Mouse (Mus musculus) liver, embryonic 16.5 days (tissue): ENCODE measurements around the gene Aqp12. TPM values are rescaled to one million over a fixed set of nuclear protein-coding genes. Genes with fewer than 3 reads are reported as not detected.

Experiments
- ATAC-seq: fragments of 200-750 bp; cut with Nextera tagmentation; 2 replicates; pipeline ENCODE4 v1.8.0; 2017; ENCODE audit warnings: low read depth, mild to moderate bottlenecking, moderate number of reproducible peaks, moderate library complexity
- H3K27ac ChIP-seq: fragments of 300-500 bp; sonication (generic); 2 replicates; pipeline ENCODE4 v1.5.1; 2014; ENCODE audit warnings: mild to moderate bottlenecking, low read length
- H3K27me3 ChIP-seq: fragments of 300-500 bp; sonication (generic); 2 replicates; pipeline ENCODE4 v1.6.1; 2014; ENCODE audit warnings: low read depth, low read length, mixed read lengths; ENCODE audit not compliant: control insufficient read depth, insufficient read depth
- H3K36me3 ChIP-seq: fragments of 300-500 bp; sonication (generic); 2 replicates; pipeline ENCODE4 v1.6.1; 2014; ENCODE audit warnings: mild to moderate bottlenecking; ENCODE audit not compliant: control insufficient read depth, insufficient read depth
- H3K4me1 ChIP-seq: fragments of 300-500 bp; sonication (generic); 2 replicates; pipeline ENCODE4 v1.6.1; 2014; ENCODE audit warnings: low read depth, low read length, mixed read lengths; ENCODE audit not compliant: control insufficient read depth
- H3K4me2 ChIP-seq: fragments of 300-500 bp; sonication (generic); 2 replicates; pipeline ENCODE4 v1.6.1; 2014; ENCODE audit warnings: low read depth, low read length, mixed read lengths
- H3K4me3 ChIP-seq: fragments of 300-500 bp; sonication (generic); 2 replicates; pipeline ENCODE4 v1.5.1; 2014; ENCODE audit warnings: low read depth, mild to moderate bottlenecking, low read length
- H3K9ac ChIP-seq: fragments of 300-500 bp; sonication (generic); 2 replicates; pipeline ENCODE4 v1.6.1; 2014; ENCODE audit warnings: low read depth, low read length
- H3K9me3 ChIP-seq: fragments of 300-500 bp; sonication (generic); replicated peaks from 2 replicates; pipeline ENCODE4 v1.6.1; 2016; ENCODE audit warnings: low read length; ENCODE audit not compliant: control insufficient read depth
- WGBS: fragments of 180-500 bp; shearing (Covaris S2); extraction: QIAGEN DNeasy Blood & Tissue Kit; methylation state at CpG from one replicate; pipeline ENCODE4 v1.1.7; 2014; ENCODE audit not compliant: insufficient replicate concordance; 5-methylcytosine and 5-hydroxymethylcytosine counted together
- polyA plus RNA-seq: library from polyadenylated mRNA; unstranded; fragments of >200 nt; fragmentation: Nextera tagmentation; extraction: Ambion mirVana; gene quantifications from 2 replicates; pipeline ENCODE4 v1.2.1, GENCODE M21; 2015

The Aqp12 gene
- polyA plus RNA-seq, 1 experiment from 2014 or later: 0.38 TPM

DNA sequence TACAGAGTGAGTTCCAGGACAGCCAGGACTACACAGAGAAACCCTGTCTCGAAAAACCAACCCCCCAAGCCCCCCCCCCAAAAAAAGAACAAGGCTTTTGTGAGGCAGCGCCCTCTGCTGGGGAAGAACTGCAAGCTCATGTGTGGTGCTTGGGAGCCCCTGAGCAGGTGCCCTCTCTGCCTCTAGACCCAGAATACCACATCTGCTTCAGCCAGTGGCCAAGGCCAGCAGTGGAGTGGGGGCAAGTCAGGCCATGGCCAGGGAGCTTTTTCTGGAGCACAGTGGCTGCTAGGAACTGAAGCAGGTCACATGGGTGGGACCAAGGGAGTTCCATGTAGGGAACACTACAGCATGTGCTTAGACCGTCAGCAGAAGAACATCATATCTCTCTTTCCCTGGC lies 4.6 kb downstream of the Aqp12 start:
- Histone ChIP-seq H3K27me3 (no peaks in the 10 kb centered on the region), H3K36me3 (no peaks in the 10 kb centered on the region), H3K9ac (no peak overlapping the region), H3K27ac (no peak overlapping the region), H3K4me1 (no peaks in the 10 kb centered on the region), H3K4me3 (no peak overlapping the region), H3K4me2 (no peak overlapping the region), H3K9me3 (no peaks in the 10 kb centered on the region)
- ATAC-seq: no peak
- WGBS: 27% methylated on average over 3 of the region's 3 CpGs

DNA sequence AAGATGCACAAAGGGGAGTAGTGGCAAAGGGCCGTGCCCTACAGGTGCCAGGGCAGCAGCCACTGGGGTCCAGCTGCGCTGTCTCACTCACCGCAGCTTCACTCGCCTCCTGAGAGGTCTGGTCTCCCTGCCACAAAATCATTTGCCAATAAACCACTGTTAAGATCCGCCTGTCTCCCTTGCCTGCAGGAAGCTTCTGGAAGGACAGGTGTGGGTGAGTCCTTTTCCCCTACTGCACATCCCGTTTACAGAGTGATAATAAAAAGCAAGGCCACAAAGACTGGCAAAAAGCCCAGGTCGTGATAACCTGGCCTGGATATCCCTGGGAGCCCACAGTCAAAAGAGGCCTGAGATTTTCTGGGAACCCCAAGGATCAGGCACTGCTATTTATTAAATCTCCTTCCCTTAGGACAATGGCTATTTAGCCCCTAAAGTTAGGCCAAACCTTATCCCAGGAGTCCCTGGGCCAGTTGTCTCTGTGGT lies 6.0 kb downstream of the Aqp12 start:
- WGBS: 55% methylated on average over 7 of the region's 7 CpGs

DNA sequence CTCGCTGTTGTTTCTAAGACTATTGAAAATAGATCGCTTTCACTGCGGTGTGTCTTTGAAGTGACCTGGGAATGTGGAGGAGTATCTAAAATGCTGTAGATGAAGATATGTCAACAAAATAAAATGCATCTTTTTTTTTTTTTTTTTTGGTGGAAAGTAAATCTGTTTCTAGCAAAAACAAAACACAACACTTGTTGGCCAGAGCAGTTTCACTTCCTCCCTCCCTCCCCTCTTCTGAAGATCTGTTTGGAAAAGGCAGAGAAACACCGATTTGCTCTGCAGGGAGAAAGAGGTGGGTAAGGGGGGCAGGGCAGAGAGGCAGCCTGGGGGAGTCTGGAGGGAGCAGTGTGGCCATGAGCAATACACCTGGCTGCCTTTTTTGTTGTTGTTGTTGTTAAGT lies 7.2 kb downstream of the Aqp12 start:
- Histone ChIP-seq H3K9ac (no peak overlapping the region), H3K36me3 (no peaks in the 10 kb centered on the region), H3K27me3 (no peaks in the 10 kb centered on the region), H3K4me1 (no peaks in the 10 kb centered on the region), H3K27ac (no peak overlapping the region), H3K9me3 (no peaks in the 10 kb centered on the region), H3K4me3 (no peak overlapping the region), H3K4me2 (no peak overlapping the region)
- 67% methylated on average over 4 of the region's 4 CpGs for WGBS
- no peak for ATAC-seq

More for the DNA sequence above, 6.0 kb downstream of the Aqp12 start:
- no peaks in the 10 kb centered on the region for H3K4me1 ChIP-seq
- no peak overlapping the region for H3K4me3 ChIP-seq
- no peaks in the 10 kb centered on the region for H3K36me3 ChIP-seq
- no peak for ATAC-seq
- H3K27me3 ChIP-seq: no peaks in the 10 kb centered on the region
- H3K9me3 ChIP-seq: no peaks in the 10 kb centered on the region
- no peak overlapping the region for H3K4me2 ChIP-seq
- H3K9ac ChIP-seq: no peak overlapping the region
- H3K27ac ChIP-seq: no peak overlapping the region

DNA sequence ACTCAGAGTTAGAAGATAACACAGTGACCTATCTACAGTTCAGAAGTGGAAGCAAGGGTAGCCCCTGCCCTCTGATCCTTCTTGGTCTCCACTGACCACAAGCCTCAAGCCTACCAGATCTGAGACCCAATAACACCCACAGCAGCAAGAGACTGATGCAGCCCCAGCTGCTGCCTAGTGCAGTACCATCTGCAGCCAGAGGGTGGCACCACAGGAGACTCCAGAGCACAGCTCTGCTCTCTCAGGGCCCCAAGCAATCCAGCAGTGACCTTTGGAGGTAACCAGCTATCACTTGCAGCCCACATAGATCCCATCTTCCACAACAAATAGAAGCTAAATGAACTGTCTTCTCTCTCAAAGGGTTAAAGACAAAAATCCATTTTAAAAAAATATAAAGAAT lies 8.3 kb downstream of the Aqp12 start:
- Histone ChIP-seq H3K4me3 (no peak overlapping the region), H3K4me1 (no peaks in the 10 kb centered on the region), H3K9me3 (no peaks in the 10 kb centered on the region), H3K36me3 (no peaks in the 10 kb centered on the region), H3K27me3 (no peaks in the 10 kb centered on the region), H3K4me2 (no peak overlapping the region), H3K27ac (no peak overlapping the region), H3K9ac (no peak overlapping the region)
- no peak for ATAC-seq

DNA sequence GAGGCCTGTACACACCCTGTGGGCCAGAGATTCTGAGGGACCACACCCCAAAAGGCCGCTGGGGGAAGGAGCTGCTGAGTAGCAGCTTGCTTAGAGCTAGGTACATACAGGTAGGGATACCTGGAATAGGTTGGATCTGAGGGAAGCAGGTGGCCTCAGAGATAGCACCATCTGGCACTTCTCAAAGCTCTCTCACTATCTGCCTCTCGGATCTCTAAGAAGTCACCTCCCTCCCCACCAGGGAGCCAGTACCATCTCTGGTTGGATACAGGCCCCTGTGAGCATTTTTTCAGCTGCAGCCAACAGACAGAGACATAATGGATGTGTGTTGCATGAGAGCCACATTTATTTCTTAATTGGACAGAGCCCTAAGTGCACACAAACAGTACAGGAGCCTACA lies 9.0 kb downstream of the Aqp12 start:
- H3K9ac ChIP-seq: no peak overlapping the region
- ATAC-seq: no peak

DNA sequence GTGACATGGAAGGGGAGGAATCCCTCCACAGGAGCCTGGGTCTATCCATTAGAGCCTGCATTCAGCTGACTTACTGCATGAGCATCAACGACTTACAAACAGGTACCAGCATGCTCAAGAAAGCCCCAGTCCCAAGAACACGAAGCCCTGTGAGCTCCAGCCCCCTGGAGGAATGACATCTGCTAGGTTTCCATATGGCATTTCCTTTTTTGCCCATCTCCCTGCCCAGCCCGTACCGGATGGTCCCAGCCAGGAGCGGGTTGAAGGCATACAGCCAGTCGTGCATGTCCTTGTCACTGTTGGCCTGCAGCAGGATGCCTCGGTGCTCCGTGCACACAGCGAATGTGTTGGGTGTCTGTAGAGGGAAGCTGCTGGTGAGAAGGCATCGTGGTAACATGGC lies 12.6 kb downstream of the Aqp12 start:
- Histone ChIP-seq H3K4me3 (no peak overlapping the region), H3K9me3 (no peaks in the 10 kb centered on the region), H3K4me1 (no peaks in the 10 kb centered on the region), H3K27ac (no peak overlapping the region), H3K4me2 (no peak overlapping the region), H3K36me3 (no peaks in the 10 kb centered on the region), H3K27me3 (no peaks in the 10 kb centered on the region), H3K9ac (no peak overlapping the region)
- 66% methylated on average over 10 of the region's 10 CpGs for WGBS
- no peak for ATAC-seq

More for the DNA sequence above, 9.0 kb downstream of the Aqp12 start:
- no peak overlapping the region for H3K27ac ChIP-seq
- no peaks in the 10 kb centered on the region for H3K4me1 ChIP-seq
- 32% methylated on average over 2 of the region's 2 CpGs for WGBS
- H3K4me2 ChIP-seq: no peak overlapping the region
- no peaks in the 10 kb centered on the region for H3K9me3 ChIP-seq
- H3K4me3 ChIP-seq: no peak overlapping the region
- no peaks in the 10 kb centered on the region for H3K36me3 ChIP-seq
- H3K27me3 ChIP-seq: no peaks in the 10 kb centered on the region

DNA sequence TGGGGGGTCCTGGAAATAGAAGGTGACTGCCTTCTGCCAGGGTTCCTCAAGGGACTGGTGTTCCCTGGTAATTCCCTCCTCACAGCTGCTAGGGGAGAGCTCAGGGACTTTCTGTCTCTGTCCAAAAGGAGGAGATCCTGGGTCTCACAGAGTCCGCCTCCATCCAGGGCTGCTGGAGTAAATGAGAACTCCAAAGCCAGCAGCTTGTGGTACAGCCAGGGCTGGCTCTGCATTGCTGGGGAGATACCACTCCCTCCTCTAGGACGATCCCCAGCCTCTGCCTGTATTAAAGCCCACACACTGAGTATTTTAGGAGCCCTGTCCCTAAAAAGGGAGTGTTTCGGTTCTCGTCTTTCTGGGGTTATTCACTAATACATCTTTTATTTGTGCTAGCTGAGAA lies 14.5 kb downstream of the Aqp12 start:
- Histone ChIP-seq H3K36me3 (no peaks in the 10 kb centered on the region), H3K4me1 (no peaks in the 10 kb centered on the region), H3K4me3 (no peak overlapping the region), H3K9ac (no peak overlapping the region), H3K9me3 (no peaks in the 10 kb centered on the region), H3K4me2 (no peak overlapping the region), H3K27me3 (no peaks in the 10 kb centered on the region), H3K27ac (no peak overlapping the region)
- 50% methylated on average over 4 of the region's 4 CpGs for WGBS
- ATAC-seq: no peak

DNA sequence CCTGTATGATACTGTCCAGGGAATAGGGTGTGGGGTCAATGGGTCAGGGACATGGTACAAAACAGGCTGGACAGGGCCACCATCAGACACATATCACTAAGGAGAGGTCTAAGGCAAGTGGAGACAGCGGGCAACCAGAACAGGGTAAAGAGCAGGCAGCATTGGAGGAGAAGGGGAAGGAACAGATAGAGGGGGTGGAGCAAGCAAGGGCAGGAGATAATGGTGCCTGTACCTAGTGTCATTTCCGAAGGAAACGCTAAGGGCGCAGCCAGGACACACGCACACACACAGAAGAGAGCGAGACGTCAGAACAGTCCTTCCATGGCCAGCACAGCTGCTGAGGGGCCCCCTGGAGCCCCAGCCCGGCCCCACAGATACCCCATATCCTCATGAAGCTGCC lies 20.5 kb downstream of the Aqp12 start:
- H3K27ac ChIP-seq: no peak overlapping the region
- no peaks in the 10 kb centered on the region for H3K36me3 ChIP-seq
- no peak overlapping the region for H3K4me2 ChIP-seq
- H3K4me1 ChIP-seq: no peaks in the 10 kb centered on the region
- H3K27me3 ChIP-seq: no peaks in the 10 kb centered on the region
- no peak overlapping the region for H3K9ac ChIP-seq
- H3K4me3 ChIP-seq: no peak overlapping the region
- H3K9me3 ChIP-seq: no peaks in the 10 kb centered on the region
- ATAC-seq: no peak
- 53% methylated on average over 8 of the region's 8 CpGs for WGBS

DNA sequence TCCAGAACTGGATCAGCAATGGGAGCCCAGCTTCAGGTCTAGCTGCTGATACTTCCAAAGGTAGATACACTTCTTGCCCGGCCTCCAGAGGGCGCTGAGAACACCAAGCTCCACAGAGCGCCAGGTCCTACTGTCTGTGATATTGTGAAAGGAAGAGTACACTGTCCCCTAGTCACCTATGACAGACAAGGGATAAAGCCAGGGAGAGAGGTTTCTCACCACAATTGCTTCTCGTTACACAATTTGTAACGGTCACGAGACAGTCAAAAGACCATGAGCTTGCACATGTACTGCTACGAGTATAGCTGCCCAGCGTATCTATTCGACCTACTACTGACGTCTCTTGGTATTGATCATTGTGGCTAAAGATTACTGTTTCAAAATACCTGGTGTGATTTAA lies 23.3 kb downstream of the Aqp12 start:
- Histone ChIP-seq H3K4me1 (peaks cover 8% of the 10 kb centered on the region), H3K27ac (no peak overlapping the region), H3K36me3 (no peaks in the 10 kb centered on the region), H3K9ac (no peak overlapping the region), H3K4me3 (no peak overlapping the region), H3K9me3 (no peaks in the 10 kb centered on the region), H3K4me2 (no peak overlapping the region), H3K27me3 (no peaks in the 10 kb centered on the region)
- 68% methylated on average over 10 of the region's 10 CpGs for WGBS
- ATAC-seq: no peak; the same call in 1 of the 2 replicates

DNA sequence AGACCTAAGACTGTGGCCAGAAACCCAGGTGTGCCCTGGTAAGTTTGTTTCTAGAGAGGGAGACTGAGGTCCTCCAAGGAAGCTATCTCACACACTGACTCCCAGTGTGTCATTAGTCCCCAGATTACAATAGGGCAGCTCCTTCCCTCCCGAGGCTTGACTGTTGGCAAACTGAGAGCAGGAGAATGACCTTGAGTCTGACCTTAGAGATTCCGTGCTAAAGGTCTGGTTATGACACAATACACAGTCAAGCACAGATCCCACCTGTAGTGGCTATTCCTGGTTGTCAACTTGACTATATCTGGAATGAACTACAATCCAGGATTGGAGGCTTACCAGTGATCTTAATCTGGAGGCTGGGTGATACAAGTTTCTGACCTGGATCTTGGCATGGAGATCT lies 23.9 kb downstream of the Aqp12 start:
- 51% methylated on average over 2 of the region's 2 CpGs for WGBS
- no peak overlapping the region for H3K27ac ChIP-seq
- H3K4me3 ChIP-seq: no peak overlapping the region
- ATAC-seq: no peak
- H3K4me2 ChIP-seq: no peak overlapping the region
- peaks cover 12% of the 10 kb centered on the region for H3K4me1 ChIP-seq
- no peaks in the 10 kb centered on the region for H3K36me3 ChIP-seq
- no peak overlapping the region for H3K9ac ChIP-seq
- H3K9me3 ChIP-seq: no peaks in the 10 kb centered on the region
- H3K27me3 ChIP-seq: no peaks in the 10 kb centered on the region
